Mouse (Mus musculus) small intestine, adult 2 months (tissue): ENCODE results near the gene Ogg1.

ENCODE experiments used
- CTCF ChIP-seq: fragments of 200-500 bp; IDR thresholded peaks from 2 replicates; pipeline ENCODE4 v1.5.1; 2012; ENCODE audit warnings: low read depth, mild to moderate bottlenecking, control low read depth, inconsistent platforms, low read length, moderate library complexity, mixed read lengths; ENCODE audit not compliant: insufficient replicate concordance, insufficient read length; ENCODE audit errors: extremely low read depth
- POLR2A ChIP-seq: fragments of 200-500 bp; IDR thresholded peaks from 2 replicates; pipeline ENCODE4 v1.6.1; 2012; ENCODE audit warnings: low read depth, mild to moderate bottlenecking, control low read depth, inconsistent platforms, low read length, moderate library complexity

- no peak for TF ChIP-seq CTCF
- TF ChIP-seq POLR2A: no peak
Observed at GRCm38 (mm10) chr6:113368577-113368976, 41.8 kb downstream of the Ogg1 start.
